Mouse (Mus musculus) neural tube, embryonic 12.5 days (tissue): ENCODE data around the gene Zfp580. TPM values are rescaled to one million over a fixed set of nuclear protein-coding genes. Genes with fewer than 3 reads are reported as not detected.

Source experiments
- ATAC-seq: fragments of 200-750 bp; cut with Nextera tagmentation; 2 replicates; pipeline ENCODE4 v1.8.0; 2017; ENCODE audit warnings: low read depth, mild to moderate bottlenecking, moderate TSS enrichment, moderate library complexity; ENCODE audit not compliant: low FRiP score
- H3K27ac ChIP-seq: fragments of 300-500 bp; sonication (generic); 2 replicates; pipeline ENCODE4 v1.5.1; 2016
- H3K27me3 ChIP-seq: fragments of 300-500 bp; sonication (generic); replicated peaks from 2 replicates; pipeline ENCODE4 v1.6.1; 2016; ENCODE audit warnings: mild to moderate bottlenecking
- H3K36me3 ChIP-seq: fragments of 300-500 bp; sonication (generic); 2 replicates; pipeline ENCODE4 v1.6.1; 2016; ENCODE audit warnings: mild to moderate bottlenecking
- H3K4me1 ChIP-seq: fragments of 300-500 bp; sonication (generic); 2 replicates; pipeline ENCODE4 v1.6.1; 2016
- H3K4me2 ChIP-seq: fragments of 300-500 bp; sonication (generic); replicated peaks from 2 replicates; pipeline ENCODE4 v1.6.1; 2016; ENCODE audit warnings: mild to moderate bottlenecking
- H3K4me3 ChIP-seq: fragments of 300-500 bp; sonication (generic); 2 replicates; pipeline ENCODE4 v1.5.1; 2016
- H3K9ac ChIP-seq: fragments of 300-500 bp; sonication (generic); 2 replicates; pipeline ENCODE4 v1.6.1; 2016; ENCODE audit warnings: mild to moderate bottlenecking
- H3K9me3 ChIP-seq: fragments of 300-500 bp; sonication (generic); 2 replicates; pipeline ENCODE4 v1.6.1; 2016; ENCODE audit warnings: mild to moderate bottlenecking
- WGBS: fragments of 180-500 bp; shearing (Covaris S2); methylation state at CpG from one replicate; pipeline ENCODE4 v1.1.7; 2016; 5-methylcytosine and 5-hydroxymethylcytosine counted together
- polyA plus RNA-seq: library from polyadenylated mRNA; unstranded; fragments of >200 nt; fragmentation: Nextera tagmentation; extraction: Ambion mirVana; gene quantifications from 2 replicates; pipeline ENCODE4 v1.2.1, GENCODE M21; 2016

Gene Zfp580
- polyA plus RNA-seq, 1 experiment from 2014 or later: 56.0 TPM

DNA sequence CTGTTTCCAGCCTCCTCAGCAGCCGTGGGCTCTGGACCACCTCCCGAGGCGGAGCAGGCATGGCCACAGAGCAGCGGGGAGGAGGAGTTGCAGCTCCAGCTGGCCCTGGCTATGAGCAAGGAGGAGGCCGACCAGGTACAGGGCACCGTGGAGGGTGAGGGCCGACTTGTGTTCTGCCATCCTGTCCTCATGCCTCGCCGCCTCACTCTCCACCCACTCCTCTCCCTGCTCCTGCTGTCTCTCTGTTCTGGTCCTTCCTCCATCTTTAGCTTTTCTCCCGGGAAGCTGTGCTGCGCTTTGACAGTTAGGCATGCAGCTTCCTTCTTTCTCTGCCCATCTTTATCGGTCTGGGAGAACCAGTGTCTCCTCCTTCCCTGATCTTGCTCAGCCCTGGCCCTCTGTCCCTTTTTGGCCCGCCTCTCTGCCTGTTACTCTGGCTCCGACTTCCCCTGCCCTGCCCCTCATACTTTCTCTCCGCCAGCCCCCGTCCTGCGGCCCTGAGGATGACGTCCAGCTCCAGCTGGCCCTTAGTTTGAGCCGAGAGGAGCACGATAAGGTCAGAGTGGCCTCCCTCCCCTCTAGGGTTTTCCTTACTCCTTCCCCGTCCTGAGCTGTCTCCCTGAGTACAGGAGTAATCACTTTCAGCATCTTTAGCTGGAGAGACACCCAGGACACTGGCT is 41.6 kb downstream of the Zfp580 start:
- Histone ChIP-seq H3K4me2 (no peak overlapping the region), H3K4me3 (no peak overlapping the region), H3K36me3 (peaks cover 84% of the 10 kb centered on the region), H3K27ac (no peak overlapping the region), H3K4me1 (no peaks in the 10 kb centered on the region), H3K9ac (no peak overlapping the region), H3K9me3 (no peaks in the 10 kb centered on the region), H3K27me3 (no peaks in the 10 kb centered on the region)
- no peak for ATAC-seq
- 88% methylated on average over 21 of the region's 21 CpGs for WGBS

DNA sequence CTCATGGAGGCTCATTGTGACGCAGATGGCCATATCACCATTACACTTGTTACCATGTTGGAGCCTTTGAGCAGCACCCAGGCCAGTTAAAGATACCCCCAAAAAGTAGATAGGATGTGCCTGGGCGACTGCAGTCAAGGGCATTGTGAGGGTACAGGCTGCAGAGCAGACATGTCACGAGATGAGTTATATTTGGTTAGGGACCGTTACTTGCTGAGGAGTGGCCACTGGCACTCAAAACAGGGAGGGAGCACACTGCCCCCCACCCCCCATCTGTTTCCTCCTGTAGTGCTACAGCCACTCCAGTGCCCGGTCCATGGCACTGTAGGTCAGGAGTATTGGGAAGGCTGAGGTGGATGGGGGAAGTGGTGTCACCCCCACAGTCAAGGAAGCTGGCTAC is 47.4 kb downstream of the Zfp580 start:
- Histone ChIP-seq H3K4me2 (no peak overlapping the region), H3K4me1 (no peaks in the 10 kb centered on the region), H3K27ac (no peak overlapping the region), H3K9me3 (no peaks in the 10 kb centered on the region), H3K27me3 (no peaks in the 10 kb centered on the region), H3K4me3 (no peak overlapping the region), H3K9ac (no peak overlapping the region), H3K36me3 (peaks cover 55% of the 10 kb centered on the region)
- 91% methylated on average over 5 of the region's 5 CpGs for WGBS
- no peak for ATAC-seq

DNA sequence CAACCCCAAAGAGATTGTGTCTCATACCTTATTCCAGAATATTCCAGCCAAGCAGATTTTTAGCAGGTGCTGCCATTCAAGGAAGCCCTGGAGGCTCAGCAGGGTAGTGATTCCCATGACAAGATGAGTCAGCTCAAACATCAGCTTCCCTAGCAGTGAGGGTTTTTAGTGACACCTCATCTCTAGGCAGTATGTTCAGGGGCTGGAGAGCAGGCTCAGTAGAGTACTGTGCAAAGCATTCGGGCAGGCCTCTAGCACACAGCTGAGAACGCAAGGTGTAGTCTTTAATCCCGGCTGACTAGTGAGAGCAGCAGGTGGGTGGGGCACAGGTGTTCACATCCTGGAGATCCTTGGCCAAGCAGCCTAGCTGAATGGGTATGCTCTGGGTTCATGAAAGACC is 48.5 kb downstream of the Zfp580 start:
- ATAC-seq: no peak
- WGBS: 85% methylated on average over 3 of the region's 3 CpGs

DNA sequence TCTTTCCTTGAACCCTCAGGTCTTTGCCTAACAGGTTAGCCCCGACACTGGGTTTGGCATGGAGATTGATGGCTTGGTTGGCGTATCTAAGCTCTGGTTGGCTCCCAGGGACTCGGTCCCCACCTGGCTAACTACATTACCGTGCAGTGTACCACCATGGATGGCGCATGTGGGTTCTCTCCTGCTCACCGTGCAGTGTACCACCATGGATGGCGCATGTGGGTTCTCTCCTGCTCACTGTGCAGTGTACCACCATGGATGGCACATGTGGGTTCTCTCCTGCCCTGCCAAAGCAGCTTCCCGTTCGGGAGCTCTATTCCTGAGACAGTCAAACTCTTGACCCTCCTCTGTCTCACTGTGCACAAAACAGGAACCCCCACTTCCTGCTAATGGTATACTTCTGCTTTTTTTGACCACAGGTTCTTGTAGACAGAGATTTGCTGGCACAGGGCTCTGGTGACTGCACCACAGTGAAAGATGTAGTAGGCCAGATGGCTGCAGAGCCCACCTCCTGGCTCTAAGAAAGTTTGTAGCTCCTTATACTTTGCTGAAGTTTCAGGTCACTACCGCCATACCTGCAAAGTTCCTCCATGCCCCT is 49.8 kb downstream of the Zfp580 start:
- Histone ChIP-seq H3K4me3 (no peak overlapping the region), H3K4me1 (no peaks in the 10 kb centered on the region), H3K9me3 (no peaks in the 10 kb centered on the region), H3K36me3 (peaks cover 31% of the 10 kb centered on the region), H3K9ac (no peak overlapping the region), H3K27me3 (no peaks in the 10 kb centered on the region), H3K27ac (no peak overlapping the region), H3K4me2 (no peak overlapping the region)
- 92% methylated on average over 10 of the region's 10 CpGs for WGBS
- ATAC-seq: no peak

More for the DNA sequence above, 48.5 kb downstream of the Zfp580 start:
- Histone ChIP-seq H3K9me3 (no peaks in the 10 kb centered on the region), H3K4me1 (no peaks in the 10 kb centered on the region), H3K27me3 (no peaks in the 10 kb centered on the region), H3K4me3 (no peak overlapping the region), H3K9ac (no peak overlapping the region), H3K4me2 (no peak overlapping the region), H3K36me3 (peaks cover 45% of the 10 kb centered on the region), H3K27ac (no peak overlapping the region)

DNA sequence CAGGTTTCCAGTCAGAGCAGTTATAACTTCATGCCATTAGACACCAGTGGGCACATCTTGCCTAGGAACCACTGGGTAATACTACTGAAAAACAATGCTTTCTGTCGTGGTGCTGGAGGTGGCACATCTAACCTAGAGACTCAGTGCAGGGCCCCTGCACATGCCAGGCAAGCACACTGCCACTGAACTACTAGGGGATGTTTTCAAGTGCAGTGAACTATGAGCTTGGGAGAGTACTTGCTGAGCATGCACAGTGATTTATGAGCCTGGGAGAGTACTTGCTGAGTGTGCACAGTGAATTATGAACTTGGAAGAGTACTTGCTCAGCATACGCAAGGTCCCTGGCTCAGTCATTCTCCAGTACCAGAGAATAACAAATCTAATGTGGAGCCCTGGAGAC is 51.2 kb downstream of the Zfp580 start:
- 87% methylated on average over 2 of the region's 2 CpGs for WGBS
- no peak overlapping the region for H3K4me2 ChIP-seq
- no peaks in the 10 kb centered on the region for H3K9me3 ChIP-seq
- no peak overlapping the region for H3K9ac ChIP-seq
- H3K4me3 ChIP-seq: no peak overlapping the region
- H3K36me3 ChIP-seq: peaks cover 17% of the 10 kb centered on the region
- no peaks in the 10 kb centered on the region for H3K27me3 ChIP-seq
- no peaks in the 10 kb centered on the region for H3K4me1 ChIP-seq
- H3K27ac ChIP-seq: no peak overlapping the region
- ATAC-seq: no peak

Other genes starting within 250 kb of the Zfp580 start
- 380 and 386 TPM in 2 replicates for gene Ube2s, start 238.9 kb upstream of the Zfp580 start, polyA plus RNA-seq
- 6.0 and 6.5 TPM in 2 replicates for gene Shisa7, start 206.8 kb upstream of the Zfp580 start, polyA plus RNA-seq
- 4.8 and 5.4 TPM in 2 replicates for gene Isoc2b, start 181.3 kb upstream of the Zfp580 start, polyA plus RNA-seq
- 0.91 and 0.93 TPM in 2 replicates for gene Isoc2a, start 174.4 kb upstream of the Zfp580 start, polyA plus RNA-seq
- gene Gm36210, start 145.0 kb upstream of the Zfp580 start, polyA plus RNA-seq: 0.29 TPM in 1 of 2 replicates, not detected in the other
- 4.4 and 4.5 TPM in 2 replicates for gene Zfp628, start 136.3 kb upstream of the Zfp580 start, polyA plus RNA-seq
- gene Nat14, start 129.5 kb upstream of the Zfp580 start, polyA plus RNA-seq: 13.0 and 13.7 TPM in 2 replicates
- gene Ssc5d, start 125.8 kb upstream of the Zfp580 start, polyA plus RNA-seq: 2.5 and 3.0 TPM in 2 replicates
- gene Sbk2, start 87.1 kb upstream of the Zfp580 start, polyA plus RNA-seq: 0.13 TPM in 2 replicates
- 0.11 TPM in 2 replicates for gene Sbk3, start 80.4 kb upstream of the Zfp580 start, polyA plus RNA-seq
- 52.4 and 57.5 TPM in 2 replicates for gene Zfp579, start 55.4 kb upstream of the Zfp580 start, polyA plus RNA-seq
- gene Zfp524, start 37.1 kb upstream of the Zfp580 start, polyA plus RNA-seq: 8.2 and 8.7 TPM in 2 replicates
- gene Fiz1, start 36.8 kb upstream of the Zfp580 start, polyA plus RNA-seq: 62.0 and 63.3 TPM in 2 replicates
- gene Gm44973, start 36.0 kb upstream of the Zfp580 start, polyA plus RNA-seq: 0.26 TPM in 1 of 2 replicates, not detected in the other
- 6.6 and 6.9 TPM in 2 replicates for gene Zfp865, start 31.2 kb upstream of the Zfp580 start, polyA plus RNA-seq
- gene Ccdc106, start 31.0 kb upstream of the Zfp580 start, polyA plus RNA-seq: 14.3 and 17.0 TPM in 2 replicates
- gene 4632433K11Rik, start 17.4 kb upstream of the Zfp580 start, polyA plus RNA-seq: not detected in 2 replicates
- gene Zfp784, start 13.1 kb upstream of the Zfp580 start, polyA plus RNA-seq: 4.2 and 5.9 TPM in 2 replicates
- 147 and 163 TPM in 2 replicates for gene U2af2, start 10.6 kb downstream of the Zfp580 start, polyA plus RNA-seq
- gene Epn1, start 28.7 kb downstream of the Zfp580 start, polyA plus RNA-seq: 73.4 and 80.5 TPM in 2 replicates
- gene Rfpl4, start 65.4 kb downstream of the Zfp580 start, polyA plus RNA-seq: 0.18 TPM in 1 of 2 replicates, not detected in the other
- 0.27 and 0.38 TPM in 2 replicates for gene Rasl2-9, start 74.4 kb downstream of the Zfp580 start, polyA plus RNA-seq
- gene Vmn1r55, start 98.1 kb downstream of the Zfp580 start, polyA plus RNA-seq: 0.01 and 0.08 TPM in 2 replicates
- not detected in 2 replicates for gene Vmn1r56, start 145.2 kb downstream of the Zfp580 start, polyA plus RNA-seq
- not detected in 2 replicates for gene Vmn1r57, start 167.0 kb downstream of the Zfp580 start, polyA plus RNA-seq